Mouse (Mus musculus): ENCODE measurements around the gene Kank1.
A peak's percentile ranks its signal among the peaks of the same experiment; 100 is the strongest.

The Kank1 gene

GRCm38 (mm10) chr19:25236596-25237491, at the start of gene Kank1:
Gene Kank1, plus strand, starts transcription at chr19:25236975.
- DNase-seq (ENCODE audit: low spot score in 2 of 2) = peak; percentile 53 to 71

- peak in 1 of 2 experiments; percentile 6 for DNase-seq (ENCODE audit: low spot score in 2 of 2)
Measured at GRCm38 (mm10) chr19:25187681-25188080, 49.1 kb upstream of the Kank1 start.

- DNase-seq (ENCODE audit: low spot score in 2 of 2) = no peak
Measured at GRCm38 (mm10) chr19:25193751-25194150, 43.0 kb upstream of the Kank1 start.

DNA sequence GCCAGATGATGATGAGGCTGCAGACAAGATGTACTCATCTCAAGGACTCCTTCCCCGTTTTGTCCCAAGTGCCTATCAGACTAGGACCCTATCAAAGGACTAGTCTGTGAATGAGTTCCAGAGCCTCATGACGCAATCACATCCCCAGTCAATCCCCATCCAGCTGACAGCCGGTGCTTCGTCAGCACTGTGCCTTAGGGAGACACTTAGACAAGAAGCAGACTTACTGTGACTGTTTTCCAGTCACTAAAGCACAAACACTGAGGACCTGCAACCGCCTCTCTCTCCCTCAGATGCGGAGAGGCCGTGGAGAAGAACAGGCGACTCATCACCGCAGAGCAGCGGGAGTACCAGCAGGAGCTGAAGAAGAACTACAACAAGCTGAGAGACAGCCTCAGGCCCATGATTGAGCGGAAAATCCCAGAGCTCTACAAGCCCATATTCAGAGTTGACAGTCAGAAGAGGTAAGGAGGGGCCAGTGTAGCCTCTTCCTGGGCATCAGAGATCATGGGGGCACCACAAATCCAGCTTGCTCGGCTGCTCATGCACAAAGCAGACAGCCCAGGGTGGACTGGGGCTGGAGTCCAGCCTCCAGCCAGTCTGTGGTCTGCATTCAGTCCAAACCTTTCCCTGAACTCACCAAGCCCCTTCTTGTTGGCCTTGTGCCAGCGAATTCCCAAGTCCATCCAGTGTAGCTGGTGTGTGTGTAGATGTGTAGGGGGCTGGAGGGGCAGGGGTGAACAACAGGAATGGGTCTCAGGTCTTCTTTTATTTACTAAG, 36.5 kb upstream of the Kank1 start:
- DNase-seq (ENCODE audit: low spot score in 2 of 2) = no peak

DNA sequence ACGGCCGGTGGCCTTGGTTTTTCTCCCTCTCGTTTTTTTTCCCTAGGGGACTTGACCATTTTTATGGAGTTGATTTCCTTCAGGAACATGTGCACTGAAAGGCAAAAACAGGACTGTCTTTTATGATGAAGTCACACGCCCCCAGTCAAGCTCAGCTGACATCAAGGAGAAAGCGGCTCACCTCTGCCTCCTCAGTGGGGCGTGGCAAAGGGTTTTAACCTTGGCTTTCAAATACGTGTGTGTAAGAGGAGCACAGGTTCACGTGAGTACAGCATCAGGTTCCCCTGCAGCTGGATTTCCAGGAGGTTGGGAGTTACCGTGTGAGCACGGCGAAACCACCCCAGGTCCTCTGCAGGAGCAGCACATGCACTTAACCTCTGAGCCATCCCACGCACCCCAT, 33.7 kb upstream of the Kank1 start:
- no peak for DNase-seq (ENCODE audit: low spot score in 2 of 2)

DNA sequence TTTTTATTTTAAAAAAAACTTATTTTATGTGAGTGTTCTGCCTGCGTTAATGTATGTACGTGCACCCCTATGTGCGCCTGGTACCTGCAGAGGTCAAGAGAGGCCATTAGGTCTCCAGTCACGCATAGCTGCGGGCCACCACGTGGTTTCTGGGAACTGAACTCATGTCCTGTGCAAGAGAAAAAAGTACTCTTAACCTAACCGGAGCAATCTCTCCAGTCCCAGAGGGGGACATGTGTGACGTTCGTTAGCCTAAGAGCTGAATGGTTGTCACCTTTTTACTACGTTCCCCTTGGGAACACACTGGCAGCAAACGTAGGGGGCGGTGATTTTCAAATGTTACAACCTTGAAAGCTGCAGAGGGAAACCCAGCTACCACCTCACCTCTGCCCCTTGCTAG, 29.8 kb upstream of the Kank1 start:
- DNase-seq (ENCODE audit: low spot score in 2 of 2) = no peak

- peak in 1 of 2 experiments; percentile 36 for DNase-seq (ENCODE audit: low spot score in 2 of 2)
Measured at GRCm38 (mm10) chr19:25207731-25208361, 28.9 kb upstream of the Kank1 start.

DNA sequence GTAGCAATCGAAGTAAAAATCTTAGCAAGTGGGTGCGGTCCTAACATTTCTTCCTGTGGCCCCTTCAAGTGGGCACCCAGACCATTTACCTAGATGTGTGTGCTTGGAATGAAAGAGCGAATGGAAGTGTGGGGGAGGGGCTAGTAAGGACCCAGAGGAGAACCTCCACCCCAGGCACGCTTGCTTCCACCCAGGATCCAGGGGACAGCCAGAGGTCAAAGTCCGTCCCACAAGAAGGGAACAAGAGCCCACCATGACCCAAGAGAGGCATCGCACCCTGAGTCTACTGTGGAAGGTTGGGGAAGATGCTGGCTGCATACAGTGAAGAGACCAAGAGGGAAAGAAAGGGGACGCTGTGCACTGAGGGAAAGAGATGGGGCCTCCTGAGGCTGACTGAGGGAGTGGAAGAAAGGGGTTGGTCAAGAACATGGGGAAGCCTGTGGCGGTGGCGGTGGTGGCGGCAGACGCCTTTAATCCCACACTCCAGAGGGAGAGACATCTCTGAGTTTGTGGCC, 28.1 kb upstream of the Kank1 start:
- DNase-seq (ENCODE audit: low spot score in 2 of 2) = no peak

GRCm38 (mm10) chr19:25220611-25221010, 16.2 kb upstream of the Kank1 start:
- DNase-seq (ENCODE audit: low spot score in 2 of 2) = no peak

DNA sequence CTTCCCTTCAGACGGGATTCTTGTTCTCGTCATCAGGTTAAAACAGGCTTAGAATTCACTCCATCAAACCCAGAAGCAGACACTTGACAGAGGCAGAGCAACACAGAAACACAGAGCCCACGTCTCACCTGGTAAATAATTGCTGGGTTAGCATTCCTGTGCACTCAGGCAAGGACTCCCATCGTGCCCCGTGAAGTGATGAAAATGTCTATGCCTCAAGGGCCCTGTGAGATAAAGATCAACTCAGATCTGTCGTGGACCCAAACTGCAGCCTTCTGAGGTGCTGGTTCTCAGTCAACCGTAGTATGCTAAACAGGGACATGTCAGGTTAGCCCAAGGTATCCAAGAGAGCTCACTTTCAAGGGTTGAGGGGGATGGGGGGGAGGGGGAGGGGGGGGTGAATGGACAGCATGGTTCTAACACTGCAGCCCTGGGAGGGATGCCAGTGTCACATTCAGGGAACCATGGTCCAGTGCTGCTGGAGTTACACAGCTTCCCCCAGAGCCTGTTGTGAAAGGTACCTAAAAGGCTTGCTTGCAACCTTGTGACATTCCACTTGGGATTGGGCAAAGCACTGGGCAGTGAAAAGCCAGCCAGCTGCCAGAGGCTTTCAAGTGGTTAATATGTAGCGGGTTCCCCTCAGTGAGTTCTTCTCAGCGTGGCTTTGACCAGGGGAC, 14.7 kb upstream of the Kank1 start:
- DNase-seq (ENCODE audit: low spot score in 2 of 2) = no peak

- DNase-seq (ENCODE audit: low spot score in 2 of 2) = no peak
Measured at GRCm38 (mm10) chr19:25230058-25230974, 6.5 kb upstream of the Kank1 start.

DNA sequence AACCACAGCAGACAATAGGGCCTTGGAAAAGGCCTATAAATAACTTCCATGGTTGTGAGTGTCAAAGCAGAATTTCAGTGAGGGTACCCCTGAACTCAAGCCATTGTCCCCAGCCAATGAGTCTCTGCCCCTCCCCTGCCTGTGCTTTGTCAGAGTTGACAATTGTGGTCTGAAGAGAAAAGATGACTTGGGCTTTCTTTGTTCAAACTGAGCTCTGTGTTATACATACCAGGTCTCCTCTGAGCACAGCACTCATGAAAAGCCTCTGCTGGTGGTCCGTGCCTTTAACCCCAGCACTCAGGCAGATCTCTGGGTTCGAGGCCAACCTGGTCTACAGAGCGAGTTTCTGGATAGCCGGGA, 5.8 kb upstream of the Kank1 start:
- no peak for DNase-seq (ENCODE audit: low spot score in 2 of 2)

- DNase-seq (ENCODE audit: low spot score in 2 of 2) = peak; percentile 2 to 22
Measured at GRCm38 (mm10) chr19:25232032-25232431, 4.7 kb upstream of the Kank1 start.

DNA sequence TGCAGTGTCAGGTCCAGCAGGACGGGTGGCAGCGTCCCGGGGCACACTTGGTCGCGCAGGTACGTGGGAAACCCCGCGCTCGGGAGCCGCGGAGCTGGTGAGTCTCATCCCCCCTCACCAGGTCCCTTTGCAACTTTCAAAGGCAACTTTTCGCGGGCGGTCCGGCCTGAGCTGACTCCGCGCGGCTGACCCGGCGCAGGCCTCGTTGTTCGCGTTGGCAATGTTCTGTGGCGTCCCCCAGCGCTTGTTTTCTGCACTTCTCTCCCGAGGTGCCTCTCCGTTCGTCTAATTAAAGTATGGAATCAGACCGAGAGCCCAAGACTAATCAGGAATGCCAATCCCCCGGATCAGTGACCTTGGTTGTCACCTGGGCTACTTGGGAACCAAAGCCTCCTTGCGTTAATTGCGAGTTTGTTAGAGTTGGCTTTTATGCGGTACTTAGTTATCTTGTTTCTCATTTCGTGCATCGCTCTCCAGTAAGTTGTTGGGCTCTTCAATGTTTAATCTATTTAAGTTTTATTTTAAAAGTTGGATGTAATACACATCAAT, 791 bp downstream of the Kank1 start:
- DNase-seq (ENCODE audit: low spot score in 2 of 2) = peak; percentile 6 to 15

GRCm38 (mm10) chr19:25238121-25238520, 1.3 kb downstream of the Kank1 start:
- peak in 1 of 2 experiments; percentile 3 for DNase-seq (ENCODE audit: low spot score in 2 of 2)

GRCm38 (mm10) chr19:25243566-25243965, 6.8 kb downstream of the Kank1 start:
- no peak for DNase-seq (ENCODE audit: low spot score in 2 of 2)

DNA sequence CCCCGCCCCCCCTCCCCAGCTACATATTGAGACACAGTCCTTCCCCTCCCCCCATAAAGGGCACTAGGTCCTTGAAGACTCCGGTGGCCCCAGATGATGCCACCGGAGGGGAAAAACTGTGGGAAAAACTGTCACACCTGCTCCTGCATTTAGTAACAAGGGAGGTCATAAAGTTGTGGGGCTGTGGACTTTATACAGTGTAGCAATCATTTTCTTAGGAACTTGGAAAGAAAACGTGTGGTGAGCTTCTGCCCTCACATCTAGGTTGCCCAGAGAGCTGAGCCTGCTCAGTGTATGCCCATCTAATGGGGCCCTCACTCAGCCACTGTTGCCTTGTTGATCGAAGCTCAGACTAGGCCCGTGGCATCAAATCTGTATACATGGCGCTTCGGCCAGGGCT, 9.3 kb downstream of the Kank1 start:
- no peak for DNase-seq (ENCODE audit: low spot score in 2 of 2)

DNA sequence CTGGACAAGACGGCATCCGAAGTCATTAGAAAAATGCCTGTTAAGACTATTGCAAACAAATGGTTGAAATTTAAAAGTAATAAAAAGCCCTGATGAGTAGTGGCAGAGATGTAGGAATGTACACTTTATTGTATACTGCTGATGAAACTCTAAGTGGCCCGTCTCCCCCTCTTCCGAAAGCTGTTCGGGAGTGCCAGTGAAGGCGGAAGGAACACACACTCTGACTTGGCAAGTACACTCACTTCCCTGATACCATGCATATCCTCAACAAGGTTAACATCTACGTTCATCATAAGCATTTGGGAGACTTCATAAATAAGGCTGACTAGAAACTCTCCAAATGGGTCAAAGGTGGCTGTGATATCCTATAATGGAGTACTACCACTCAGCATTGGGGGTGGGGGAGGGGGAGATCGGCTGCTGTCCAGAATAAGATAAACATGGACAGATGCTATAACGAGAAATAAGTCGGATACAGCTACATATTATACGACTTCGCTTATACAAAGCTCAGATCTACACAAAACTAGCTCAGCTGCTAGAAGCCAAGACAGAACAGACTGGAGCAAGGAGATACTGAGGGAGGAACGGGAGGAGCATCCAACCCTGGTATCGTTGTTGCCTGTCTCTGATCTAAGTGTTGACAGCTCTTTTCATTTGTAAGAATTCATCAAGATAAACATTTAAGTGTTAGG, 11.2 kb downstream of the Kank1 start:
- no peak for DNase-seq (ENCODE audit: low spot score in 2 of 2)

DNA sequence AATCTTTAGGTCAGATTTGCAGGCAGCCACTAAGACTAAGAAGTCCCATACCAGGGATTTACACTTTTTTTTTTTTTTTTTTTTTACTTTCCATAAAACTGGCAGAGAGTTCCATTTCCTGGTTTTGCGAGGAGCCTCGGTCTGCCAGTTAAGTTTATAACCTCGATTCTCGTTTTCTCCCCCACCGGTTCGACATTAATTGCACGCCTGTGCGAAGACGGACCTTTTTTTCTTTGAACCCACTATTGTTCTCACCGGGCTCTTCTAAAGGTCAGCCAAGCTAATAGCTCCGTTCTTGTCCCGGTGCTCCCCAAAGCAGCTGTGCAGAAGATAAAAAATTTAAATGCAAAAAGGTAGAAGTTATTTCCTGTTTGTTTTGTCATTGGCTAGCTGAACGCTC, 12.5 kb downstream of the Kank1 start:
- DNase-seq (ENCODE audit: low spot score in 2 of 2) = no peak

All from frontal cortex, postnatal 36 days (tissue).